Mouse (Mus musculus) mouse trophoblast stem cell (cell line): Measurements from ENCODE around the gene Apobec4.

Experiments
- in situ Hi-C, 2 experiments: fragments of 300-500 bp; cut with MseI, MboI; formaldehyde crosslinking; loops; 2 replicates in 1 of 2; 3 replicates in 1 of 2; pipeline ENCODE4 v1.15.1; 2025

Gene Apobec4

GRCm38 (mm10) chr1:152799897-152800296 is 49.5 kb downstream of the Apobec4 start, which contains the start of gene Ncf2:
Gene Ncf2 (plus strand): TSS chr1:152800194.
- in situ Hi-C loops, result loop anchor here in 1 of 2 experiments (10.0 kb wide), 1 partner anchor 295 kb away; no protein-coding TSS in a partner anchor

GRCm38 (mm10) chr1:152800633-152801176 is 50.4 kb downstream of the Apobec4 start:
- in situ Hi-C loops, result no loop called here

- in situ Hi-C loops, result no loop called here
These were observed 54.6 kb downstream of the Apobec4 start for GRCm38 (mm10) chr1:152804907-152805306.
